8 mouse cellular contexts compared by ENCODE assay signal in the genomic region with DNA sequence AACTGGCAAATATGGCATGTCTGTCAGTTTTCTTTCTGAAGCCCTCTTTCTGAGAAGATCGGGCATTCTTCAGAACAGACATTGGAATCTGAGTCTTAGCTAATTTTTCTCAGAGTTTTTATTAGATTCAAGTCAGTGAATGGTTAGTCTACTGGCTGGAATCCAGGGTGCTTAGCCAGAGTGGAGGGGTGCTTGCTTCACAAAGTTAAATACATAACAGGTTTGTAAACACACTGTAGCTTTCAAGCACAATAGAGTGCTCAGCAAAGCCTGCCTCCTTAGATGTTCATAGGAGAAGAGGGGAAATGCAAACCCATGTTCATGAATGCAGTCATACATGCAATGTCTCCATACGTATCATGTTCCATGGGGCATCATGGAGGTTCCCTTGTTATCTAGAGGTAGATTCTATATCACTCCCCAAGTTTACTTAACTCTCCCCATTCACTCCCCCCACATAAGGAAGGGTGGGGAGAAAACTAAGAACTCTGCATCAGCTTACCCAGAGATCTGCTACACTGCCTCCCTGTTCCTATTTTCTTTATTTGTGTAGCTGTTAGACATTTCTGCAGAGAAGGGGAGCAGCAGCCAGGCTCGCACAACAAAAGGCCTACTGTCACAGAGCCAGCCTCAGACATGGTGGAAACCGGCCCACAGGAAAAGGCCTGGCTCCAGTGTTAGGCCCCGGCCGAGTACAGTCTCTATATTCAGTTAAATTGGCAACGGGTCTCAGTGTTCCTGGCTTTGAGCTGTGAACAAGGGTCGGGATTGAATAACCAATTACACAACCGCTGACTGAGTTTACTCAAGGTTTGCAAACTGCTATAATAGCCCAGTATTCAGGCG.
DNase-seq lines count a peak whose midpoint lies in the region; ATAC-seq and TF ChIP-seq lines count a peak whose summit lies in the region.

No protein-coding gene starts in this region.

- no peak overlapping the region for H3K4me2 ChIP-seq in intestine, embryonic 15.5 days (replicated peaks)
- H3K4me2 ChIP-seq in intestine, postnatal 0 days (replicated peaks; ENCODE audit: low read depth): no peak overlapping the region
- H3K4me2 ChIP-seq in forebrain, embryonic 13.5 days: peak overlapping the region; percentile 20
- H3K4me2 ChIP-seq in heart, embryonic 16.5 days (ENCODE audit: low read depth, low read length): no peak overlapping the region
- H3K4me2 ChIP-seq in liver, embryonic 16.5 days (ENCODE audit: low read depth, low read length): no peak overlapping the region

- peak; percentile 53; the same call in 1 of the 2 replicates for ATAC-seq in intestine, embryonic 15.5 days
- ATAC-seq in intestine, postnatal 0 days: no peak
- peak; percentile 94 for ATAC-seq in forebrain, embryonic 13.5 days
- ATAC-seq in heart, embryonic 16.5 days (replicated peaks; ENCODE audit: extremely low read depth, insufficient read depth, low FRiP score): peak; percentile 85
- peak; percentile 85 for ATAC-seq in liver, embryonic 16.5 days (ENCODE audit: low read depth)

- no peaks in the 10 kb centered on the region for H3K9me3 ChIP-seq in intestine, embryonic 15.5 days
- no peaks in the 10 kb centered on the region for H3K9me3 ChIP-seq in intestine, postnatal 0 days (ENCODE audit: control insufficient read depth)
- no peaks in the 10 kb centered on the region for H3K9me3 ChIP-seq in forebrain, embryonic 13.5 days (replicated peaks)
- H3K9me3 ChIP-seq in heart, embryonic 16.5 days (replicated peaks; ENCODE audit: control insufficient read depth, low read length): no peaks in the 10 kb centered on the region
- H3K9me3 ChIP-seq in liver, embryonic 16.5 days (replicated peaks; ENCODE audit: control insufficient read depth, low read length): no peaks in the 10 kb centered on the region

- H3K27me3 ChIP-seq in intestine, embryonic 15.5 days (replicated peaks): no peaks in the 10 kb centered on the region
- no peaks in the 10 kb centered on the region for H3K27me3 ChIP-seq in intestine, postnatal 0 days (replicated peaks; ENCODE audit: control insufficient read depth, insufficient read depth, low read length)
- no peaks in the 10 kb centered on the region for H3K27me3 ChIP-seq in forebrain, embryonic 13.5 days
- no peaks in the 10 kb centered on the region for H3K27me3 ChIP-seq in heart, embryonic 16.5 days (ENCODE audit: control insufficient read depth, insufficient read depth, low read length)
- H3K27me3 ChIP-seq in liver, embryonic 16.5 days (ENCODE audit: control insufficient read depth, insufficient read depth, low read depth, low read length): no peaks in the 10 kb centered on the region
- no peaks in the 10 kb centered on the region for H3K27me3 ChIP-seq in thymus, adult 2 months (ENCODE audit: control insufficient read depth, insufficient read depth, low read length)

- DNase-seq in layer of hippocampus, adult 11-12 months (ENCODE audit: low spot score): peak; percentile 75
- peak; percentile 23 for DNase-seq in ovary, postnatal 14 days (ENCODE audit: low spot score)
- no peak for DNase-seq in thymus, adult 2 months

- no peak overlapping the region for H3K4me3 ChIP-seq in intestine, embryonic 15.5 days (replicated peaks)
- no peak overlapping the region for H3K4me3 ChIP-seq in intestine, postnatal 0 days (ENCODE audit: low read depth, low read length)
- no peak overlapping the region for H3K4me3 ChIP-seq in forebrain, embryonic 13.5 days
- H3K4me3 ChIP-seq in heart, embryonic 16.5 days (ENCODE audit: low read length): no peak overlapping the region
- H3K4me3 ChIP-seq in liver, embryonic 16.5 days (ENCODE audit: low read depth, low read length): no peak overlapping the region
- no peak overlapping the region for H3K4me3 ChIP-seq in thymus, adult 2 months (ENCODE audit: control insufficient read depth, insufficient read depth, low read length)

- H3K27ac ChIP-seq in intestine, embryonic 15.5 days: no peak overlapping the region
- H3K27ac ChIP-seq in intestine, postnatal 0 days (ENCODE audit: low read depth, low read length): no peak overlapping the region
- peak overlapping the region; percentile 85 for H3K27ac ChIP-seq in forebrain, embryonic 13.5 days
- H3K27ac ChIP-seq in heart, embryonic 16.5 days (ENCODE audit: low read length): peak overlapping the region; percentile 48
- H3K27ac ChIP-seq in liver, embryonic 16.5 days (ENCODE audit: low read length): peak overlapping the region; percentile 73
- H3K27ac ChIP-seq in thymus, adult 2 months (ENCODE audit: control insufficient read depth, insufficient read depth, low read length): no peak overlapping the region

- no peak for TF ChIP-seq CTCF in intestine, postnatal 0 days (IDR thresholded peaks at IDR 0.05; ENCODE audit: low read depth)
- no peak for TF ChIP-seq CTCF in thymus, adult 2 months (IDR thresholded peaks at IDR 0.05; ENCODE audit: borderline replicate concordance, control insufficient read depth, extremely low read depth, insufficient read depth, low read length, poor library complexity)

- H3K4me1 ChIP-seq in intestine, embryonic 15.5 days (replicated peaks): 0 out of 2 replicates have a peak, but pooled peaks cover 3% of the 10 kb centered on the region
- H3K4me1 ChIP-seq in intestine, postnatal 0 days (replicated peaks; ENCODE audit: control insufficient read depth, insufficient read depth, low read length): no peaks in the 10 kb centered on the region
- peaks cover 41% of the 10 kb centered on the region for H3K4me1 ChIP-seq in forebrain, embryonic 13.5 days
- H3K4me1 ChIP-seq in heart, embryonic 16.5 days (ENCODE audit: control insufficient read depth, insufficient read depth, low read length): no peaks in the 10 kb centered on the region
- H3K4me1 ChIP-seq in liver, embryonic 16.5 days (ENCODE audit: control insufficient read depth, low read depth, low read length): no peaks in the 10 kb centered on the region
- no peaks in the 10 kb centered on the region for H3K4me1 ChIP-seq in thymus, adult 2 months (replicated peaks; ENCODE audit: control insufficient read depth, insufficient read depth, low read length)

- WGBS in intestine, embryonic 15.5 days: 61% methylated on average over 10 of the region's 10 CpGs
- 45% methylated on average over 10 of the region's 10 CpGs for WGBS in intestine, postnatal 0 days
- WGBS in forebrain, embryonic 13.5 days: 30% methylated on average over 10 of the region's 10 CpGs
- 55% methylated on average over 10 of the region's 10 CpGs for WGBS in heart, embryonic 16.5 days
- 58% methylated on average over 10 of the region's 10 CpGs for WGBS in liver, embryonic 16.5 days (ENCODE audit: insufficient replicate concordance)
- 93% methylated on average over 10 of the region's 10 CpGs for WGBS in thymus, adult 2 months

- no peak for TF ChIP-seq POLR2A in thymus, adult 2 months (IDR thresholded peaks at IDR 0.05; ENCODE audit: control insufficient read depth, extremely low read depth, insufficient read depth, low read length, poor library complexity)

- no peaks in the 10 kb centered on the region for H3K36me3 ChIP-seq in intestine, embryonic 15.5 days
- no peaks in the 10 kb centered on the region for H3K36me3 ChIP-seq in intestine, postnatal 0 days (ENCODE audit: control insufficient read depth, insufficient read depth)
- no peaks in the 10 kb centered on the region for H3K36me3 ChIP-seq in forebrain, embryonic 13.5 days (ENCODE audit: poor library complexity, severe bottlenecking)
- H3K36me3 ChIP-seq in heart, embryonic 16.5 days (ENCODE audit: control insufficient read depth, insufficient read depth): no peaks in the 10 kb centered on the region
- H3K36me3 ChIP-seq in liver, embryonic 16.5 days (ENCODE audit: control insufficient read depth, insufficient read depth): no peaks in the 10 kb centered on the region
- H3K36me3 ChIP-seq in thymus, adult 2 months (ENCODE audit: control insufficient read depth, insufficient read depth, low read length): no peaks in the 10 kb centered on the region

- no peak overlapping the region for H3K9ac ChIP-seq in intestine, embryonic 15.5 days
- no peak overlapping the region for H3K9ac ChIP-seq in intestine, postnatal 0 days (ENCODE audit: low read depth, low read length)
- H3K9ac ChIP-seq in forebrain, embryonic 13.5 days: no peak overlapping the region
- no peak overlapping the region for H3K9ac ChIP-seq in heart, embryonic 16.5 days (ENCODE audit: low read length)
- H3K9ac ChIP-seq in liver, embryonic 16.5 days (ENCODE audit: low read depth, low read length): no peak overlapping the region

Comparison
In these comparisons a context has a peak if more than half of its experiments do, and no peak if none do; other contexts are left out.
1. H3K27ac ChIP-seq: peak in forebrain, embryonic 13.5 days (single experiment), heart, embryonic 16.5 days (single experiment) and liver, embryonic 16.5 days (single experiment); none in intestine, embryonic 15.5 days (single experiment), intestine, postnatal 0 days (single experiment) and thymus, adult 2 months (single experiment).